Mouse (Mus musculus) cerebellum, adult 11-12 months (tissue): ENCODE data around the gene Fam178b.

Experiments
- DNase-seq: peaks from one replicate; pipeline ENCODE4 v3.0.0; 2022

Fam178b gene

DNA sequence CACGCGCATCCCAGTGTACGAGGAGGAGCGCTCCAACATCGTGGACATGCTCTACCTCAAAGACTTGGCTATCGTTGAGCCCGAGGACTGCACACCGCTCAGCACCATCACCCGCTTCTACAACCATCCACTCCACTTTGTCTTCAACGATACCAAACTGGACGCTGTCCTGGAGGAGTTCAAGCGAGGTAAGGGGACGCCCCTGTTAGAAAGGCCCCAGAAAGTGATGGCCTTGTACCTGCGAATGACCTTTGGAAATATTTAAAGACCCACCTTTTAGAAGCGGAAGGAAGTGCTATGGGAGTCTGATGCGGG, 170.1 kb downstream of the Fam178b start:
- no peak for DNase-seq
